Mouse (Mus musculus) small intestine, adult 2 months (tissue): ENCODE results near the gene Gm37240.

Source experiments
- CTCF ChIP-seq: fragments of 200-500 bp; IDR thresholded peaks from 2 replicates; pipeline ENCODE4 v1.5.1; 2012; ENCODE audit warnings: low read depth, mild to moderate bottlenecking, control low read depth, inconsistent platforms, low read length, moderate library complexity, mixed read lengths; ENCODE audit not compliant: insufficient replicate concordance, insufficient read length; ENCODE audit errors: extremely low read depth
- POLR2A ChIP-seq: fragments of 200-500 bp; IDR thresholded peaks from 2 replicates; pipeline ENCODE4 v1.6.1; 2012; ENCODE audit warnings: low read depth, mild to moderate bottlenecking, control low read depth, inconsistent platforms, low read length, moderate library complexity

DNA sequence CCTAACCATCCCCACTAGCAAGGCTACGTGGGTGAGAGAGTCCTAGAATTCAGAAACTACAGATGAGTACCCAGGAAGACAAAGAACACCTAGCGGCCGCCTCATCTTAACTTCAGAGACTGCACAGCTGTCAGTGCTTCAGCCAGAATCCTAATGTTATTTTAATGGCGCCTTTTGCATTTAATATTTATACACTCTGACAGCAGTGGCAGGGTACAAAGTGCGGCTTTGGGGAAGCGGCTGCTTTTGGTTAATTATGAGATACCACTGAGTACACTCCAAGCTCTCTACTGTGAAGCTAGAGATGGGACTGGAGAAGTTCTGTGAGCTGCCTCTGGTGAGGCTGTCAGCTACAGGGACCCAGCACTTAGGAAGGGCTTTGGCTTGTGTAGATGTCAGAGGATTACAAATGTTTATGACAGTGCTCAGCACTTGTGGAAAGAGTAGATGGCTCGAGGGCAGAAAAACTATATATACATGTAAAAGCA lies 241.8 kb downstream of the Gm37240 start:
- no peak for TF ChIP-seq CTCF
- no peak for TF ChIP-seq POLR2A
